Mouse (Mus musculus): Measurements from ENCODE around the gene Gm8180. TPM values are rescaled to one million over a fixed set of nuclear protein-coding genes. Genes with fewer than 3 reads are reported as not detected.
A peak's percentile ranks its signal among the peaks of the same experiment; 100 is the strongest.
"Not testable (repeated sequence)": the region's sequence is repeated elsewhere in the genome, so short reads cannot be mapped to it uniquely, and the experiment has no call there.

Gm8180 gene
- polyA plus RNA-seq (2014; fragmentation: Nextera tagmentation; extraction: Ambion mirVana) = not detected in 2 replicates

- H3K4me1 ChIP-seq (ENCODE audit: control insufficient read depth, insufficient read depth, low read length); H3K4me3 ChIP-seq (ENCODE audit: low read depth, low read length); H3K27ac ChIP-seq (replicated peaks; ENCODE audit: low read depth, low read length); H3K36me3 ChIP-seq (replicated peaks; ENCODE audit: control insufficient read depth, insufficient read depth, low read depth, low read length); H3K4me2 ChIP-seq (ENCODE audit: low read depth, low read length); ATAC-seq (replicated peaks; ENCODE audit: insufficient number of reproducible peaks, low FRiP score, low TSS enrichment, low read depth); H3K27me3 ChIP-seq (ENCODE audit: control insufficient read depth, insufficient read depth, low read length); DNase-seq (ENCODE audit: low spot score); H3K9ac ChIP-seq (replicated peaks; ENCODE audit: low read length); H3K9me3 ChIP-seq (replicated peaks; ENCODE audit: control insufficient read depth, low read length): not testable (repeated sequence)
- WGBS = 86% methylated on average over 3 of the region's 3 CpGs
These were observed at the start of gene Gm8180 for GRCm38 (mm10) chr14:43784645-43785044. Gm8180 (minus strand) TSS chr14:43784745.

DNA sequence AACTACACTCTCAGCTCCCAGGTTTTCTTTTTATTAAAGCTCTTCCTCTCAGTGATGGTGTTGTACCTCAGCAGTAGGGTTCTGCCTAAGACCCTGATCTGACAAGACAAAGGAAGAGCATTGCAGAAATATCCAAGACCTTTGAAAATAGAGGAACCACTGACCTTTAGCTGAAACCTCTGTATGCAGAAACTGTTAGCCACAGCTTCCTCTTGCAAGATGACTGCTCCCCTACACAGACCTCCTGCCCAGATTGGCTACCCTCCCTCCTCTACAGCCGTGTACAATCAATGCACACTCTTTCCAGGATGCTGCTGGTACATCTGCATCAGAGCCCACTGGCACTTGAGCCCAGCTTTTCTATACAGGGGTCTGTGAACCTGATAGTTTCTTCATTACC is 45.8 kb upstream of the Gm8180 start:
- WGBS = 71% methylated on average over 1 of the region's 1 CpGs
- H3K4me3 ChIP-seq (ENCODE audit: low read depth, low read length); H3K27ac ChIP-seq (replicated peaks; ENCODE audit: low read depth, low read length); H3K9ac ChIP-seq (replicated peaks; ENCODE audit: low read length); H3K9me3 ChIP-seq (replicated peaks; ENCODE audit: control insufficient read depth, low read length); H3K4me2 ChIP-seq (ENCODE audit: low read depth, low read length); H3K36me3 ChIP-seq (replicated peaks; ENCODE audit: control insufficient read depth, insufficient read depth, low read depth, low read length); ATAC-seq (replicated peaks; ENCODE audit: insufficient number of reproducible peaks, low FRiP score, low TSS enrichment, low read depth); H3K27me3 ChIP-seq (ENCODE audit: control insufficient read depth, insufficient read depth, low read length); DNase-seq (ENCODE audit: low spot score); H3K4me1 ChIP-seq (ENCODE audit: control insufficient read depth, insufficient read depth, low read length): not testable (repeated sequence)

DNA sequence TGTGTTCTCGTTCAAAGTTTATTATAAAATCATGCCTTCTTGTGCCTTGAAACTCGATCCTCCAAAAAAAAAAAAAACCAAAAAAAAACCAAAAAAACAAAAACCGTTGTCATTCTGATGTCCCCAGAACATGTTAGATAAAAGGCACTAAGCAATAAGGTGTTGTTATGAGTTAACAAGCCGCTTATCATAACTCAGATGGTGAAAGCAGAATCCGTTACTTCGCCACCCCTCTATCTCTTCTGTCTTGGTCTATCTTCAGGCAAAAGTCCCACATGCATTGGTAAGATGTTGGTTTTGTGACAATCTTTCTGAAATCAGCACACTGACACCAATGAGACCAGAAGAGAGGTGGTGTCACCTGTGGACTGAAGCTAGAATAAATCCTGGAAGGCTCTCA is 39.6 kb upstream of the Gm8180 start:
- WGBS = 76% methylated on average over 6 of the region's 6 CpGs
- not testable (repeated sequence) for H3K4me1 ChIP-seq (ENCODE audit: control insufficient read depth, insufficient read depth, low read length); H3K27me3 ChIP-seq (ENCODE audit: control insufficient read depth, insufficient read depth, low read length); H3K4me3 ChIP-seq (ENCODE audit: low read depth, low read length); ATAC-seq (replicated peaks; ENCODE audit: insufficient number of reproducible peaks, low FRiP score, low TSS enrichment, low read depth); H3K4me2 ChIP-seq (ENCODE audit: low read depth, low read length); DNase-seq (ENCODE audit: low spot score); H3K36me3 ChIP-seq (replicated peaks; ENCODE audit: control insufficient read depth, insufficient read depth, low read depth, low read length); H3K27ac ChIP-seq (replicated peaks; ENCODE audit: low read depth, low read length); H3K9me3 ChIP-seq (replicated peaks; ENCODE audit: control insufficient read depth, low read length); H3K9ac ChIP-seq (replicated peaks; ENCODE audit: low read length)

- 44% methylated on average over 1 of the region's 2 CpGs for WGBS
- not testable (repeated sequence) for H3K27ac ChIP-seq (replicated peaks; ENCODE audit: low read depth, low read length); H3K36me3 ChIP-seq (replicated peaks; ENCODE audit: control insufficient read depth, insufficient read depth, low read depth, low read length); H3K9me3 ChIP-seq (replicated peaks; ENCODE audit: control insufficient read depth, low read length); H3K9ac ChIP-seq (replicated peaks; ENCODE audit: low read length); H3K27me3 ChIP-seq (ENCODE audit: control insufficient read depth, insufficient read depth, low read length); H3K4me3 ChIP-seq (ENCODE audit: low read depth, low read length); DNase-seq (ENCODE audit: low spot score); ATAC-seq (replicated peaks; ENCODE audit: insufficient number of reproducible peaks, low FRiP score, low TSS enrichment, low read depth); H3K4me2 ChIP-seq (ENCODE audit: low read depth, low read length); H3K4me1 ChIP-seq (ENCODE audit: control insufficient read depth, insufficient read depth, low read length)
These were observed 37.3 kb upstream of the Gm8180 start for GRCm38 (mm10) chr14:43821869-43822268.

DNA sequence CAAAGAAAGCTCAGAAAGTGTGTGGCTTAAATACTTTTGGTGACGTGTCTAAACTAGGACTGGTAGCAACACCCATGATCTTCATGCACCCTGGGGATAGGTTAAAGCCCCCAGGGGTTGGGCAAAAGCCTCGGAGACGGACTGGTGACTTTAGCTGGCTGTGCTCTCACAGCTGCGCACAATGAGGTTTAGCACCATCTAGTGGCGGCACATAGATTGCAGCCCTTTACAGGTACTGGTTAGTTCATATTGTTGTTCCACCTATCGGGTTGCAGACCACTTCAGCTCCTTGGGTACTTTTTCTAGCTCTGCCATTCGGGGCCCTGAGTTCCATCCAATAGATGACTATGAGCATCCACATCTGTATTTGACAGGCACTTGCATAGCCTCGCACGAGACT is 27.9 kb upstream of the Gm8180 start:
- DNase-seq (ENCODE audit: low spot score) = peak; percentile 59
- WGBS = 56% methylated on average over 6 of the region's 9 CpGs
- not testable (repeated sequence) for H3K9me3 ChIP-seq (replicated peaks; ENCODE audit: control insufficient read depth, low read length); H3K4me1 ChIP-seq (ENCODE audit: control insufficient read depth, insufficient read depth, low read length); ATAC-seq (replicated peaks; ENCODE audit: insufficient number of reproducible peaks, low FRiP score, low TSS enrichment, low read depth); H3K4me2 ChIP-seq (ENCODE audit: low read depth, low read length); H3K27ac ChIP-seq (replicated peaks; ENCODE audit: low read depth, low read length); H3K27me3 ChIP-seq (ENCODE audit: control insufficient read depth, insufficient read depth, low read length); H3K36me3 ChIP-seq (replicated peaks; ENCODE audit: control insufficient read depth, insufficient read depth, low read depth, low read length); H3K4me3 ChIP-seq (ENCODE audit: low read depth, low read length); H3K9ac ChIP-seq (replicated peaks; ENCODE audit: low read length)

DNA sequence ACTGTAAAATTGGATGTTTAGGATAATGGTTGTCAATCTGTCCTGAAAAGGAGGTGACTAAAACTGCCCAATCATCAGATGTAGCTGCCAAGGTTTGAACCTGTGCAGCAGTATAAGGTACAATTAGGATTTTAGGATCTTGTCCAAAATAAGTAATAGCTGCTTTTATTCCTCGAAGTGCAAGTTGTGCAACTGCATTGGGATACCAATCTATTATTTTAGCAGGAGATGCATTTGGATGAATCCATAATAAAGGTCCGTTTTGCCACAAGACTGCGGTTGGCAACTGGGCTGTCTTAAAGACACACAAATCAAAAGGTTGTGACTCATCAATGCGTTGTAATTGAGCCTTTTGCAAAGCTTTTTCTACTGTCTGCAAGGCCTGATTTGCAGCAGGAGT is 23.6 kb upstream of the Gm8180 start:
- H3K36me3 ChIP-seq (replicated peaks; ENCODE audit: control insufficient read depth, insufficient read depth, low read depth, low read length); H3K27ac ChIP-seq (replicated peaks; ENCODE audit: low read depth, low read length); DNase-seq (ENCODE audit: low spot score); H3K4me2 ChIP-seq (ENCODE audit: low read depth, low read length); H3K4me1 ChIP-seq (ENCODE audit: control insufficient read depth, insufficient read depth, low read length); ATAC-seq (replicated peaks; ENCODE audit: insufficient number of reproducible peaks, low FRiP score, low TSS enrichment, low read depth); H3K9me3 ChIP-seq (replicated peaks; ENCODE audit: control insufficient read depth, low read length); H3K9ac ChIP-seq (replicated peaks; ENCODE audit: low read length); H3K27me3 ChIP-seq (ENCODE audit: control insufficient read depth, insufficient read depth, low read length); H3K4me3 ChIP-seq (ENCODE audit: low read depth, low read length): not testable (repeated sequence)
- WGBS = 80% methylated on average over 3 of the region's 4 CpGs

- H3K9ac ChIP-seq (replicated peaks; ENCODE audit: low read length); DNase-seq (ENCODE audit: low spot score); H3K4me2 ChIP-seq (ENCODE audit: low read depth, low read length); H3K4me3 ChIP-seq (ENCODE audit: low read depth, low read length); H3K27ac ChIP-seq (replicated peaks; ENCODE audit: low read depth, low read length); ATAC-seq (replicated peaks; ENCODE audit: insufficient number of reproducible peaks, low FRiP score, low TSS enrichment, low read depth); H3K36me3 ChIP-seq (replicated peaks; ENCODE audit: control insufficient read depth, insufficient read depth, low read depth, low read length); H3K4me1 ChIP-seq (ENCODE audit: control insufficient read depth, insufficient read depth, low read length); H3K27me3 ChIP-seq (ENCODE audit: control insufficient read depth, insufficient read depth, low read length); H3K9me3 ChIP-seq (replicated peaks; ENCODE audit: control insufficient read depth, low read length): not testable (repeated sequence)
- WGBS = 14% methylated on average over 6 of the region's 7 CpGs
These were observed 19.9 kb upstream of the Gm8180 start for GRCm38 (mm10) chr14:43804435-43804834.

- 0 out of 2 replicates have a peak overlapping the region, but pooled peaks have one; percentile 1 for H3K4me3 ChIP-seq (ENCODE audit: low read depth, low read length)
- 6% methylated on average over 23 of the region's 23 CpGs for WGBS
- H3K9me3 ChIP-seq (replicated peaks; ENCODE audit: control insufficient read depth, low read length); H3K36me3 ChIP-seq (replicated peaks; ENCODE audit: control insufficient read depth, insufficient read depth, low read depth, low read length); H3K4me1 ChIP-seq (ENCODE audit: control insufficient read depth, insufficient read depth, low read length); H3K27ac ChIP-seq (replicated peaks; ENCODE audit: low read depth, low read length); H3K9ac ChIP-seq (replicated peaks; ENCODE audit: low read length); H3K27me3 ChIP-seq (ENCODE audit: control insufficient read depth, insufficient read depth, low read length): not testable (repeated sequence)
- peak overlapping the region; percentile 27 for H3K4me2 ChIP-seq (ENCODE audit: low read depth, low read length)
- DNase-seq (ENCODE audit: low spot score) (peak; percentile 5), ATAC-seq (replicated peaks; ENCODE audit: insufficient number of reproducible peaks, low FRiP score, low TSS enrichment, low read depth) (peak; percentile 75)
These were observed 12.4 kb upstream of the Gm8180 start for GRCm38 (mm10) chr14:43796905-43797470.

Measured in embryonic facial prominence, embryonic 11.5 days (tissue).